Mouse (Mus musculus): ENCODE measurements at regions not wholly inside any gene's neighbourhood (a gene's known extent, or its start where the extent isn't known, plus 50 kb on each side); places are given as distances from the start of the nearest gene placed in this dataset.

DNA sequence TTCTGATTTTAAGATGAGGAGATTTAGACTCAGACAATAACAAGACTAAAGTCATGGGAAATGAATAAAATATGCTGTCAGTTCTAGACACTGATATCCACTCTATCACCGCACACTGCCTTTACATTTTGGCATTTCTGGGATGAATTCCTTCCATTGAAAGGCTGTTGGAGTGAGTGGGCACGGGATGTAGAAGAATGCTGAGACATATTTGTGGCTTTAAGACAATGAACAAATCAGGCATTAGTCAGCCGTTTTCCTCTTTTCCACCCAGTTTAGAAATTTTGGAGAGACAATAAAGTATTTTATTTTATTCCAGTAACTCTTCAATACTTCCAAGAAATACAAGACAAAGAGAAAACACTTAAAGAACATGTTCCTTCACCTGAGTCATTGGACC, 61.2 kb upstream of the Slit2 start:
- H3K4me1 ChIP-seq (ENCODE audit: control insufficient read depth, insufficient read depth, low read length), result no peaks in the 10 kb centered on the region
- no peak overlapping the region for H3K4me2 ChIP-seq (replicated peaks; ENCODE audit: low read depth, low read length, severe bottlenecking)
- TF ChIP-seq POLR2A (IDR thresholded peaks at IDR 0.05; ENCODE audit: borderline replicate concordance, extremely low read depth, insufficient read depth, insufficient read length), result no peak
- H3K9ac ChIP-seq (ENCODE audit: low read depth, low read length, severe bottlenecking), result no peak overlapping the region
- DNase-seq (ENCODE audit: low spot score) (no peak), ATAC-seq (ENCODE audit: low FRiP score, low read depth) (no peak)
- 79% methylated on average over 3 of the region's 3 CpGs for WGBS
- no peaks in the 10 kb centered on the region for H3K36me3 ChIP-seq (ENCODE audit: control insufficient read depth, insufficient read depth, low read length)
- H3K27me3 ChIP-seq (ENCODE audit: control insufficient read depth, insufficient read depth, low read length), result no peaks in the 10 kb centered on the region
- no peak overlapping the region for H3K27ac ChIP-seq (replicated peaks; ENCODE audit: low read depth, low read length)
- no peaks in the 10 kb centered on the region for H3K9me3 ChIP-seq (ENCODE audit: control insufficient read depth, low read length)
- no peak overlapping the region for H3K4me3 ChIP-seq (replicated peaks; ENCODE audit: low read length)

DNA sequence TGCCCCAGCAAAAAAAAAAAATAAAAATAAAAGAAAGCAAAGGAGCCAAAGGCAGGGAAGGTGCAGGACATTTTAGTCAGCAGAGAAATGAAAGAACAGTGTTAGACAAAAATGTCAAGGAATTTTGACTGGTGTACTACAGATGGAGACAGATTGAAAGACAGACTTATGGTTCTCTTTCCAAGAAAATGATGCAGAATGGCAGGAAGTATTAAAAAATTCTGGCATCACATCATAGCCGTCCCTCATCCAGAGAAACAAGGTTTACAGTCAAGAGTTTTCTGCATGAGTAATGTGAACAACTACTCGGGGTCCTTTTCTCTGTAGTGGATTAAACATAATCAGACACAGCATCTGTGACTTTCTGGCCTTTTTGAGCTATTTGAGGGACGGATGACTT, 52.7 kb upstream of the Slit2 start:
- no peak for TF ChIP-seq POLR2A (IDR thresholded peaks at IDR 0.05; ENCODE audit: borderline replicate concordance, extremely low read depth, insufficient read depth, insufficient read length)
- no peak overlapping the region for H3K4me3 ChIP-seq (replicated peaks; ENCODE audit: low read length)
- ATAC-seq (ENCODE audit: low FRiP score, low read depth), result no peak
- H3K4me2 ChIP-seq (replicated peaks; ENCODE audit: low read depth, low read length, severe bottlenecking), result no peak overlapping the region
- H3K36me3 ChIP-seq (ENCODE audit: control insufficient read depth, insufficient read depth, low read length), result no peaks in the 10 kb centered on the region
- no peaks in the 10 kb centered on the region for H3K27me3 ChIP-seq (ENCODE audit: control insufficient read depth, insufficient read depth, low read length)
- DNase-seq (ENCODE audit: low spot score), result peak; percentile 50
- no peak overlapping the region for H3K9ac ChIP-seq (ENCODE audit: low read depth, low read length, severe bottlenecking)
- no peaks in the 10 kb centered on the region for H3K9me3 ChIP-seq (ENCODE audit: control insufficient read depth, low read length)
- 57% methylated on average over 3 of the region's 3 CpGs for WGBS
- no peaks in the 10 kb centered on the region for H3K4me1 ChIP-seq (ENCODE audit: control insufficient read depth, insufficient read depth, low read length)
- no peak overlapping the region for H3K27ac ChIP-seq (replicated peaks; ENCODE audit: low read depth, low read length)
